Mouse (Mus musculus) 3134 (cell line): ENCODE data around the gene Hspa1l.

Source experiments
- DNase-seq: peaks from one replicate; pipeline ENCODE4 v3.0.0-alpha.2; 2011; ENCODE audit warnings: low spot score; ENCODE audit not compliant: insufficient read length; ENCODE audit errors: extremely low read depth

The Hspa1l gene

DNA sequence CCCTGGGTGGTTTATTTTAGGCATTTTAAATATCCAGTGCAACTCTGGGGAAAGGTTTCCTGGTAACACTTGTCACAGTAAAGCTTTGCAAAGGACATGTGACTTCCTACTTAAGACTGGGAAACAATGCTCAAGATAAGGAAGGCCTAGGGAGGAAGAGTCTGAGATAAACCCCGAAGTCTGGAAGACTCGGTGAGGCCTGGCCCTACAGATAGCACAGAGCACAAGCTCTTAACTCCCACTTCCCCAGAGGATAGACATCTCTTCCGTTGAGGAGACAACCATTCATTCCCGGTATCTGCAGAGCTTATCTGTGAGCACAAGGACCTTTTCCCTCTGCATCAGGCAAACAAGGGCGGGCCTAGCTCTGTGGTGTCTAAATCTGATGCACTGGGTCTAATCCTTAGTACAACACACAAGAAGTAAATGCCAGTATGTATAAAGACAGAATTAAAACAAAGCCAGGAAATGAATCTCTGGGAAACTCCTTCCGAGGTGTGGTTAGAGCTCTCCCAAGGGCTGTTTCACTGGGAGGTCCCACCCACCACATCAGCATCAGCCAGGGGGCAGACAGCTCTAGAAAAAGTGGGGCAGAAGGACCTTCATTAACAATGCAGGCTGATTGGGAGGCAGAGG, 49.5 kb downstream of the Hspa1l start:
- DNase-seq: no peak

DNA sequence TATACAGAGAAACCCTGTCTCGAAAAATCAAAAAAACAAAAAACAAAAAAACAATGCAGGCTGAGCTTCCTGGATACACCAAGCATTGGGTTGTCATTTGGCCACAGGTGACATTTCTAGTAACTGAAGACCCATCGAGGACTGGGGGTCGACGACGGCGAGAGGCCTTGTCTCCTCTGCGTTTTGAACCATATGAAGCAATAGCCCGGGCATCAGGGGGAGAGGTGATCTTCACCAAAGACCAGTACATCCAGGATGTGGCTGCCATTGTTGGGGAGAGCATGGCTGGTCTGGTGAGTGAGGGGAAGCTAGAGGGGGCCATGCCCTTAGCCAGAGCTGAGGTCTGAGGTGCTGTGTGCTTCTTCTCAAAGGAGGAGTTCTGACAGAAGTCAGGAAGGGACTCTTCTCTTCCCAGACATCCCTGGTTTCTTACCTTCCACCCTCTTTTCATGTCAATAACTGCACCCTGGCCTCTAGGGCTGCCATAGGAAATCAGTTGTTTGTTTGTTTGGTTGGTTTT, 50.1 kb downstream of the Hspa1l start:
- DNase-seq: no peak

DNA sequence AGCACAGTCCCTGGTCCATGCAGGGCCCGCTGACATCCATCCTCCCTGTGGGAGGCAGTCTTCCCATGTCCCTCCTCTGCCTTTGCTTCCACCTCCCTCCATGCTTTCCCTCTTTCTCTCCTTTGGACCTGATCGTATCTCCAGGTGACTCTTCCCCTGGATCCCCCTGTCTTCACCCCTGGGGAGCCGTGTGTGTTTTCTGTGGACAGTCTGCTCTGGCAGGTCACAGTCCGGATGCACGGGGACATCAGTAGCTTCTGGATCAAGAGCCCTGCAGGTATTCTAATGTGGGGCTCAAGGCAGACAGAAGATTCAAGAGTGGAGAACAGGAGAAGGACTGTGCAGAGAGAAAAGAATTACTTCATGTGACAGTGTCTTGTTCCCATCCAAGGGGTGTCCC, 50.7 kb downstream of the Hspa1l start:
- no peak for DNase-seq

DNA sequence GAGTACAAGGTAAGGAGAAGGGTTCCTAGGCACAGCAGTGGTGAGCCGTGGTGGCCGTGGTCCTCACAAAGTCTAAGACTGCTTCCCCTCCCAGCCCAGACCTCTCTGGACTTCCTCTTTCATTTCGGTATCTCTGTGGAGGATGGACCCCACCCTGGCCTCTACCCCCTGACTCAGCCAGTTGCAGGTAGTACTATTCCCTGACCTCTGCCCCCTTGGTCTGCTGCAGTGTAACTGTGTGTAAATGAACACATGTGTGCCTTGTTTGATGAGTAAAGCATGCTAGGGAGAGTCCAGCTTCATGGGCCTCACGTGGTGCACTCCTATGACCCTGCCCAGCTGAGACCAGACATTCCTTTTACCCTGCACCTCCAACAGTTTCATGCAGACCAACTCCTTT, 51.3 kb downstream of the Hspa1l start:
- no peak for DNase-seq

DNA sequence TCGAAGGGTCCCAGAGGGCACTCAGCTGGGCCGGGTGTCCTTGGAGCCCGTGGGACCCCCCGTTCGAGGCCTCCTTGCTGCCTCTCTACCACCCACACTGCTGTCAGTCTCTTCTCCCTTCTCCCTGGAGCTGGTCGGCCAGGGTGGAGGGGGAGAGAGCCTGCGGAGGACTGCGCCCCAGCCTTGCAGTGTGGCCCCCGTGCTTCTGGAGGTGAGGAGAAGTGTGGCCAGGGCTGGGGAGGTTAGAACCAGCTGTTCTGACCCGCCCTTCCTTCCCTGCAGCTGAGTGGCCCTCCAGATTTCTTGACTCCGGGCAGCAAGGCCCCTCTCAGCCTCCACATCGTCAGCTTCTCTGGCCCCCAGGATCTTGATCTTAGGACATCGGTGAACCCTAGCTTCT, 51.8 kb downstream of the Hspa1l start:
- no peak for DNase-seq

DNA sequence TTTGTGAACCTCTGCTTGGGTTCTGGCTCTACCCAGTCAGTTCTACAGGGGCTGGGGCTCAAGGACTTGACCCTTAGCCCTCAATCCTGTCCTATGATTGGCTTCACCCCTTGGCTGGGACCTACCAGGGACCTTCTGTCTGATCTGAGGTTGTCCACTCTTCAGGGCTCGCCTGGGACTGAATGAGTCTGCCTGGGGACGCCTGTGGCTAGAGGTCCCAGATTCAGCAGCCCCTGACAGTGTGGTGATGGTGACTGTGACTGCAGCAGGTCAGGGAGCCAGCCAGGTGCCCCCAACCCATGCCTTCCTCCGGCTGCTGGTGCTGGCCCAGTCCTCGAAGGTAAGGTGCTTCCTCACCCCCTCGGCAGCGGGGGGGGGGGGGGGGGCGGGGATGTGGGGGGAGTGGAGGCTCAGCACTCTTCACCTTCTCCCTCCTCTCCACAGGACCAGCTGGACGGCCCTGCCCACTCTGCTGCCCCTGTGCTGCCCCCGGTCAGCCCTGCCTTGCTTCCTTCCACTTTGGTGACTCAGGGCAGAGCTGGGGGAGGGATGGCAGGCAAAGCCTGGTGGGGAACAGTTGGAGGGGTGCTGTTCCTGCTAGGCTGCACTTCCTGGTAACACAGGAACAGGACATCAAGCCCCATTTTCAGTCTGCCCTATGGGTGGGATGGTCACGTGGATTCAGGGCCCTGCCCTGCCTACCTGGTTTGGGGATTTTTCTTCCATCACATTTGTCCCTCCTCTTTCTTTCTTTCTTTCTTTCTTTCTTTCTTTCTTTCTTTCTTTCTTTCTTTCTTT, 52.4 kb downstream of the Hspa1l start:
- no peak for DNase-seq

DNA sequence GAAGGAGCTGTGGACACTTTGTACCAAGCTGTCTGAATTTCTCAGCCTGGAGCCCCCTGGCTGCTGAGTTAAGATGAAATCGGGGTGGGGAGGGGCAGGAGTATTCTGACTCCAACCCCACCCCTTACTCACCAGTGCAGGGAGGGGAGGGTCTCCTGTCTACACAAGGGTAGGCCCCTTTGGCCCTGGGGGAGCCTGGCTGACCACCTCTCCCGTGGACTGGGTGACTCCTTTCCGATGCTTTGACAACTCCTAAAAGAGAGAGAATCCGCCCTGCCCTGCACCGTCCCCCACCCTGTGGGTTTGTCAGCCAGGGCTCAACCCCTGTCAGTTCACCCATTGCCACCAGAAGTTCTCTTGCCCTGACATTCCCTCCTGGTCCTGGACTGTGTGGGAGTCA, 53.7 kb downstream of the Hspa1l start:
- no peak for DNase-seq

DNA sequence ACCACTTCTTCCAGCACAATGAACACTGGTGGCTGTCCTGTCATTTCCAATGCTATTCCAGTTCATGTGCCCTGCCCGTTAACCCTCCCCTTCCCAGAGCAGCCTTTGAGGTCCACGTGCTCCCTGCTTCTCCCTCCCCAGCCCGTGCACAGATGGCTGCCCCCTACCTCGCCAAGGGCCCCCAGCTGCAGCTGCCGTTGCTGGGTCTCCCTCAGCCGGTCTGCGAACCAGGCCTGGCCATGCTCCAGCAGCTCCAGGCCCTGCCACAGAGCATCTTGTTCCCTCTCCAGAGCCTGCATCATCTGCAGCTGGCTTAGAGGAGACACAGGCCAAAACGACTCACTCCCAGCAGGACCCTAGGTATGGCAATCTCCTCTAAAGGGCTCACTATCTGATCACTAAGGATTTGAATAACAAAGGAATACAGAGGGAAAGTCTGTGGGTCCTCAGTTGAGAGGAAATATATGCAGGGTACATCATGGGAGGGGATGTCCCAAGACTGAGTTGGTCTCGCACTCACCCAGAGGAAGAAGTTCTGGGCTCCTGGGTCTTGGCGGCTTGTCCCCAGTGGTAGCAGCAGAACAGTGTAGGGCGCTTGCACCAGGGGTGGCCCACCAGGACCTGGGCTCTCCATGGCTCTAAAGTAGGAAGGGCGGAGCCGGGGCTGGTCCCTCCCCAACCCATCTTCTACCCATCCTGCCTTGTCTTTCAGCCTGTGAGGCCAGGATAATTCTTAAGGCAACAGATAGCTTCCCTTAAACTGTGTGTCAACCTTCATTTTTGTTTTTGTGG, 55.0 kb downstream of the Hspa1l start, which contains the start of gene Sapcd1:
TSS of gene Sapcd1 (minus strand) at position 740 of the 792 bp plus-strand sequence.
- no peak for DNase-seq

DNA sequence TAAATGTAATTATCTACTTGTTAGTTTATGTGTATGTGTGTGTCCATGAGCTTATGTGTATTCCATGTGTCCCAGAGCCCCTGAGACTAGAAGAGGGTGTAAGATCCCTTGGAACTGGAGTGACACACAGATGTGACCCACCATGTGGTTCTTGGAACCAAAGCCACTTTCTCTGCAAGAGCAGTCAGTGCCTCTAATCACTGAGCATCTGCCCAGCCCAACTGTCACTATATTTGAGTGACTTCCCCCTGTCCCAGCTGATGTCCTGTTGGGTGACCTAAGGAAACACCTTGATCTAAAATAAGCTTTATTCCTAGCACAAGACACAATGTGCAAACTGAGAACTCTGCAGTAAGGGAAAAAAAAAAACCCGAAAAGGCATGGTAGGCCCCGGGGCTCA, 55.8 kb downstream of the Hspa1l start:
- no peak for DNase-seq
